Mouse (Mus musculus) liver, embryonic 16.5 days (tissue): ENCODE results near the gene Mip. TPM values are rescaled to one million over a fixed set of nuclear protein-coding genes. Genes with fewer than 3 reads are reported as not detected.

Experiments used
- polyA plus RNA-seq: library from polyadenylated mRNA; unstranded; fragments of >200 nt; fragmentation: Nextera tagmentation; extraction: Ambion mirVana; gene quantifications from 2 replicates; pipeline ENCODE4 v1.2.1, GENCODE M21; 2015

Mip gene
- polyA plus RNA-seq, 1 experiment from 2014 or later, result 0.05 TPM

Other genes starting within 250 kb of the Mip start
- gene Hsd17b6, start 218.2 kb upstream of the Mip start, polyA plus RNA-seq, result 0.14 and 0.20 TPM in 2 replicates
- 60.8 and 69.4 TPM in 2 replicates for gene Prim1, start 210.7 kb upstream of the Mip start, polyA plus RNA-seq
- gene Naca, start 190.3 kb upstream of the Mip start, polyA plus RNA-seq, result 301 and 339 TPM in 2 replicates
- 171 and 201 TPM in 2 replicates for gene Ptges3, start 166.9 kb upstream of the Mip start, polyA plus RNA-seq
- gene Atp5b, start 142.6 kb upstream of the Mip start, polyA plus RNA-seq, result 1,845 and 1,875 TPM in 2 replicates
- 5.4 and 6.0 TPM in 2 replicates for gene Baz2a, start 134.3 kb upstream of the Mip start, polyA plus RNA-seq
- gene Rbms2, start 45.5 kb upstream of the Mip start, polyA plus RNA-seq, result 5.5 and 7.3 TPM in 2 replicates
- gene Gls2, start 31.4 kb upstream of the Mip start, polyA plus RNA-seq, result 14.8 and 21.4 TPM in 2 replicates
- gene Spryd4, start 14.0 kb upstream of the Mip start, polyA plus RNA-seq, result 28.0 and 30.8 TPM in 2 replicates
- gene Timeless, start 6.2 kb downstream of the Mip start, polyA plus RNA-seq, result 23.5 and 23.6 TPM in 2 replicates
- gene Apon, start 28.3 kb downstream of the Mip start, polyA plus RNA-seq, result 1.4 and 1.9 TPM in 2 replicates
- gene Apof, start 42.8 kb downstream of the Mip start, polyA plus RNA-seq, result 212 and 253 TPM in 2 replicates
- gene Stat2, start 44.7 kb downstream of the Mip start, polyA plus RNA-seq, result 7.8 and 9.5 TPM in 2 replicates
- gene Il23a, start 72.9 kb downstream of the Mip start, polyA plus RNA-seq, result 0.06 and 0.12 TPM in 2 replicates
- 13.2 and 14.8 TPM in 2 replicates for gene Pan2, start 77.5 kb downstream of the Mip start, polyA plus RNA-seq
- gene Cnpy2, start 96.6 kb downstream of the Mip start, polyA plus RNA-seq, result 86.6 and 92.8 TPM in 2 replicates
- 102 and 107 TPM in 2 replicates for gene Cs, start 111.9 kb downstream of the Mip start, polyA plus RNA-seq
- gene Coq10a, start 143.2 kb downstream of the Mip start, polyA plus RNA-seq, result 0.65 and 0.96 TPM in 2 replicates
- 4.0 and 4.3 TPM in 2 replicates for gene Ankrd52, start 151.3 kb downstream of the Mip start, polyA plus RNA-seq
- 76.8 and 88.2 TPM in 2 replicates for gene Slc39a5, start 175.4 kb downstream of the Mip start, polyA plus RNA-seq
- 31.6 and 31.7 TPM in 2 replicates for gene Nabp2, start 185.7 kb downstream of the Mip start, polyA plus RNA-seq
- gene Rnf41, start 185.8 kb downstream of the Mip start, polyA plus RNA-seq, result 8.3 and 8.5 TPM in 2 replicates
- 20.3 and 22.6 TPM in 2 replicates for gene Smarcc2, start 233.4 kb downstream of the Mip start, polyA plus RNA-seq